Mouse (Mus musculus): ENCODE measurements around the gene Rfx5.

The Rfx5 gene

DNA sequence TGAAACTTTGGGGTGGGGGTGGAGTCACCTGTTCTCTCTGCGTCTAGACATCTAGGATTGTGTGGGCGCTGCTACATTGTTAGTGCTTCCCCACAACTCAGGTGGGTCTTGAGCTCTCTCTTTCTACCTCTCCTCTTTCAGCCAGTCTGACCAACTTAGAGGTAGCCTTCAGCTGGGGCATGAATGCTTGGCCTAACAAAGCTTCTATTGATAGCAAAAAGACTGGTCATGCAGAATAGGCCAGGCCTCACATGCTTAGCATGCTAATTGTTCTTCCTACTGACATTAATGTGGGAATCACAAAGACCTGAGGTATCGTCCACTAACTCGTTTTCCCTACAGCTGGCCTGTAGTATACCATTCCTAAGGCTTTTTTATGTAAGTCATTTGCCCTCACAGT lies 48.7 kb downstream of the Rfx5 start:
- no peak for DNase-seq

DNA sequence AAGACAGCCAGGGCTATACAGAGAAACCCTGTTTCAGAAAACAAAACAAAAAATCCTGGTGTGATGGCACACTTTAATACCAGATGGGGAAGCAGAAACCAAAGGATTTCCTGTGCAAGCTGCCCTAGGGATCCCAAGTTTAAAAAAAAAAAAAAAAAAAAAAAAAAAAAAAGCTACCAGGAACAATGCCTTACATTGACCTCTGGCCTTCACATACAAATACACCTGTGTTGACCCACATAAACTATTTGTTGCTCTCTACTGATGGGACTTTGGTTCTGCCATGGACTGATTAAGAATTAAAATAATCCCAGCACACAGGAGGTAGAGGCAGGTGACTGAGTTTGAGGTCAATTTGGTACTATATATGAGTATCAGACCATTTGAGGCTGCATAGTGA lies 49.4 kb downstream of the Rfx5 start:
- no peak for DNase-seq

DNA sequence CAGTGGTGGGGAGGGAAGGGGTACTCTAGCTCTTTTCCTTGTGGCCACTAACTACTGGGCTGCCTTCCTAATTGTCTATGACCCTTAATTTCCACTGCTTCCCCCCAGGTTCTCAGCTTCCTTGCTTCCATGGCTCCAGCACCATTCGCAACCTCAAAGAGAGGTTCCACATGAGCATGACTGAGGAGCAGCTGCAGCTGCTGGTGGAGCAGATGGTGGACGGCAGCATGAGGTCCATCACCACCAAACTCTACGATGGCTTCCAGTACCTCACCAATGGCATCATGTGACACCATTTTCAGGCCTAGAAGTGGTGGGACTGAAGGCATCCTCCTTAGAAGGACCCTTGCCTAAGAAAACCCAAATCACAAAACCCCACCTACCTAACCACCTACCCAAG lies 51.8 kb downstream of the Rfx5 start:
- no peak for DNase-seq

DNA sequence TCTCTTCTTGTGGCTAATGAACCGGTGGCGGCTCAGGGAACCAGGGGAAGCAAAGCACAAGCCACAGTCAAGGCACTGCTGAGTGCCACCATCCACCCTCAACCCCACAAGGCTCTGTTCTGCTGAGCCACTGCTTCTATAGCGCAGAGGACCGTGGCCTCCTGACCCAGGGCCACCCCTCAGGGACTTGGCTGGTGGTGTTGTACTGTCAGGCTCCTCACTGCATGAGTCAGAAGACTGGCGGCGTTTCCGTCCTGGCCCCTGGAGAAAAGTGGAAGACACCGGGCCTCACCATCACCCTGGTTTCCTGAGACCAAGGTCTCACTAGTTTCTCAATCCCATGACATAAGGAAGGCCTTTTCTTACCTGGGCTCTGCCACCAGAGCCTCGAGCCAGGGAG lies 53.8 kb downstream of the Rfx5 start:
- no peak for DNase-seq

DNA sequence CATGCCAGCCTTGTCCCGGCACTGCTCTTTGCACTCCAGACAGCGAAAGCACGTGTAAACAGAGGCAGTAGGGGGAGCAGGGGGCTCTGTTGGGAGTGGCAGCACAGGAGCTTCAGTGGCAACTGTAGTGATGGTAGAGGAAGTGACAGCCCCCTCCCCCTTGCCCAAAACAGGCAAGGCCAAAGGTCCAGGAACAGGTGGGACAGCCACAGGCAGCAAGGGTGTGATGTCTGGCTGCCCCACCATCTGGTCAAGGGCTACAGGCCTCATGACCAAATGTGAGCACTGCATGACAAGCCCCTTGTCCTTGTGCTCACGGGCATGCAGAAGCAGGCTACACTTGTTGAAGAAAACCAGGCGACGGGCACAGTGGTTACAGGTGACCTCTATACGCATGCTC lies 56.5 kb downstream of the Rfx5 start:
- no peak for DNase-seq
